Mouse (Mus musculus): ENCODE results near the gene Sim2.
A peak's percentile ranks its signal among the peaks of the same experiment; 100 is the strongest.

Sim2 gene

GRCm38 (mm10) chr16:94084711-94085602 is at the start of gene Sim2:
Gene Sim2 (plus strand): TSS chr16:94084931.
- no peak for DNase-seq

- no peak for DNase-seq
These were observed 47.5 kb upstream of the Sim2 start for GRCm38 (mm10) chr16:94037280-94037679.

GRCm38 (mm10) chr16:94038272-94038985 is 46.3 kb upstream of the Sim2 start:
- DNase-seq, result peak; percentile 19

GRCm38 (mm10) chr16:94038986-94039341 is 45.8 kb upstream of the Sim2 start:
- no peak for DNase-seq

GRCm38 (mm10) chr16:94040485-94040884 is 44.2 kb upstream of the Sim2 start:
- no peak for DNase-seq

GRCm38 (mm10) chr16:94041065-94041712 is 43.5 kb upstream of the Sim2 start:
- DNase-seq, result no peak

- no peak for DNase-seq
These were observed 40.9 kb upstream of the Sim2 start for GRCm38 (mm10) chr16:94043797-94044196.

- DNase-seq, result peak; percentile 45
These were observed 39.7 kb upstream of the Sim2 start for GRCm38 (mm10) chr16:94044996-94045395.

- DNase-seq, result no peak
These were observed 34.4 kb upstream of the Sim2 start for GRCm38 (mm10) chr16:94050368-94050767.

GRCm38 (mm10) chr16:94055176-94055575 is 29.6 kb upstream of the Sim2 start:
- peak; percentile 14 for DNase-seq

- no peak for DNase-seq
These were observed 29.2 kb upstream of the Sim2 start for GRCm38 (mm10) chr16:94055576-94055975.

GRCm38 (mm10) chr16:94059820-94060219 is 24.9 kb upstream of the Sim2 start:
- DNase-seq, result no peak

GRCm38 (mm10) chr16:94064211-94064610 is 20.5 kb upstream of the Sim2 start:
- no peak for DNase-seq

- no peak for DNase-seq
These were observed 18.7 kb upstream of the Sim2 start for GRCm38 (mm10) chr16:94065728-94066674.

- no peak for DNase-seq
These were observed 18.0 kb upstream of the Sim2 start for GRCm38 (mm10) chr16:94066771-94067170.

- no peak for DNase-seq
These were observed 17.5 kb upstream of the Sim2 start for GRCm38 (mm10) chr16:94067280-94067679.

GRCm38 (mm10) chr16:94069061-94069460 is 15.7 kb upstream of the Sim2 start:
- no peak for DNase-seq

- no peak for DNase-seq
These were observed 13.8 kb upstream of the Sim2 start for GRCm38 (mm10) chr16:94070920-94071319.

GRCm38 (mm10) chr16:94071468-94071867 is 13.3 kb upstream of the Sim2 start:
- no peak for DNase-seq

GRCm38 (mm10) chr16:94075362-94076027 is 9.2 kb upstream of the Sim2 start:
- DNase-seq, result no peak

- DNase-seq, result no peak
These were observed 6.2 kb upstream of the Sim2 start for GRCm38 (mm10) chr16:94078318-94079074.

All from layer of hippocampus, adult 9-11 months (tissue).